Mouse (Mus musculus) left cerebral cortex, postnatal 10 days (tissue): ENCODE data around the gene Vmn1r81. TPM values are rescaled to one million over a fixed set of nuclear protein-coding genes. Genes with fewer than 3 reads are reported as not detected.

Source experiments
- DNase-seq, 2 experiments: peaks; one replicate each; pipeline ENCODE4 v3.0.0; 2021 to 2022; ENCODE audit warnings: low spot score in 2 of 2, mixed read lengths in 1 of 2; ENCODE audit errors: extremely low spot score in 1 of 2
- intact Hi-C: fragments of 180-260 bp; cut with DNase I; formaldehyde crosslinking; loops from one replicate; pipeline ENCODE4 v1.15.1; 2025
- total RNA-seq, 2 experiments: library from RNA; stranded (reverse); gene quantifications; 2 replicates each; pipeline ENCODE4 v1.2.3; 2021

The Vmn1r81 gene
- total RNA-seq = under 1 TPM; 0.13 to 0.26 TPM

DNA sequence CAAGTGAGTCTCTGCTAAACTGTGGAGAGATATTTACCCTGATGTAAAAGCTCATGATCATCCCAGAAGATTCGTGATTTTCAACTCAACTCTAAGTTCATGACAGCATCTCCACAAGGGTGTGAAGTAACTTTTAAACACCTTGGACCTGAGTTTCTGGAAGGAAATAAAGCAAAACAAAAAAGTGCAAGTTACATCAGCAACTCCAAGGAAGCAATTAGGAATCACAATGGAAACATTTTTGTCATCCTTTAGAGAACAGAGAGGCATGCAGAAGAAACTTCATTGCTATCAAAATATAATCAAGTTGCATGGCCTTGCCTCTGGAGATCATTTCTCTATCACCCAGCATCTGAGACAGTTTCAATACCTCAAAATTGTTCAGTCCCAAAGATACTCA lies at the start of gene Vmn1r81:
Vmn1r81 (minus strand) TSS at position 101 of the 400 bp plus-strand sequence.
- DNase-seq = no peak
- intact Hi-C loops = no loop called here

DNA sequence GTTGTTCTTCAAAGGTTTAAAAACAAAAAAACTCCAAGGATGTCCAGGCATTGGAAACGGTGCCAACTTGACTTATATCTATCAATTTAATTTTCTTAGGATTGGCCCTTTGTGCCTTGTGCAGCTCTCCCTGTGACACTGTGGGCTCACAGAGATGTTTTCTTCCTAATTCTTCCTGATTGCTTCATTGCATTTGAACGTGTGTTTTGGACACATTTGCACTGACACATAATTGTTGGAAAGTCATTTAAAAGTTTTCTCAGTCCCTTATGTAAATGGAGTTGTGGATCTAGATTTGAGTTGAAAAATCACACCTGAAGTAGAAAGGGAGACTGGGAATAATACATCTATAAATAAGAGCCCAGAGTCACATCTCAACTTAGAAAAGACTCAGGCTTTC lies 32.1 kb upstream of the Vmn1r81 start, which contains the start of gene Vmn1r82:
Vmn1r82 (plus strand) TSS at position 301 of the 400 bp plus-strand sequence.
- DNase-seq = no peak
- intact Hi-C loops = no loop called here

- DNase-seq = no peak
- intact Hi-C loops = no loop called here
Observed at GRCm38 (mm10) chr7:12204141-12204540, 63.9 kb downstream of the Vmn1r81 start.

Other genes starting within 250 kb of the Vmn1r81 start
- not detected for gene Vmn1r77, start 231.5 kb downstream of the Vmn1r81 start, total RNA-seq
- gene Vmn1r78, start 118.0 kb downstream of the Vmn1r81 start, total RNA-seq = not detected
- not detected for gene Vmn1r79, start 97.0 kb downstream of the Vmn1r81 start, total RNA-seq
- not detected for gene Vmn1r80, start 79.0 kb downstream of the Vmn1r81 start, total RNA-seq
- gene Vmn1r82, start 32.2 kb upstream of the Vmn1r81 start, total RNA-seq = not detected
- not detected for gene Vmn1r83, start 61.2 kb upstream of the Vmn1r81 start, total RNA-seq
- gene Vmn1r84, start 101.0 kb upstream of the Vmn1r81 start, total RNA-seq = not detected
- gene Zfp551, start 154.5 kb upstream of the Vmn1r81 start, total RNA-seq = 1 to 10 TPM; 8.0 to 8.1 TPM
- gene Zfp606, start 210.0 kb upstream of the Vmn1r81 start, total RNA-seq = 10 to 100 TPM; 14.1 to 15.5 TPM
- gene 2900092C05Rik, start 244.2 kb upstream of the Vmn1r81 start, total RNA-seq = not detected